Mouse (Mus musculus) gastrocnemius, postnatal 36 days (tissue): Measurements from ENCODE around the gene Tmco1. TPM values are rescaled to one million over a fixed set of nuclear protein-coding genes. Genes with fewer than 3 reads are reported as not detected.
"Not testable (repeated sequence)": the region's sequence is repeated elsewhere in the genome, so short reads cannot be mapped to it uniquely, and the experiment has no call there.

Experiments used
- DNase-seq, 2 experiments: peaks; one replicate each; pipeline ENCODE4 v3.0.0; 2022
- intact Hi-C: fragments of 180-260 bp; cut with DNase I; formaldehyde crosslinking; loops from one replicate; pipeline ENCODE4 v1.15.1; 2025
- total RNA-seq, 2 experiments: library from RNA; stranded (reverse); gene quantifications; 2 replicates each; pipeline ENCODE4 v1.2.3; 2021

Tmco1 gene
- total RNA-seq, 2 experiments from 2014 or later: 28.7 to 34.9 TPM

GRCm38 (mm10) chr1:167321691-167322090 lies 13.5 kb downstream of the Tmco1 start:
- DNase-seq: no peak
- intact Hi-C loops: no loop called here

- DNase-seq: no peak
- intact Hi-C loops: no loop called here
Observed at GRCm38 (mm10) chr1:167328776-167329175, 20.6 kb downstream of the Tmco1 start.

GRCm38 (mm10) chr1:167331106-167331505 lies 22.9 kb downstream of the Tmco1 start:
- intact Hi-C loops: no loop called here
- no peak for DNase-seq

- intact Hi-C loops: no loop called here
- DNase-seq: no peak
Observed at GRCm38 (mm10) chr1:167336398-167336797, 28.2 kb downstream of the Tmco1 start.

GRCm38 (mm10) chr1:167337463-167338095 lies 29.4 kb downstream of the Tmco1 start:
- intact Hi-C loops: loop anchor here (1.0 kb wide), 1 partner anchor 118 kb away; no protein-coding TSS in a partner anchor
- DNase-seq: peak; percentile 66 to 80

DNA sequence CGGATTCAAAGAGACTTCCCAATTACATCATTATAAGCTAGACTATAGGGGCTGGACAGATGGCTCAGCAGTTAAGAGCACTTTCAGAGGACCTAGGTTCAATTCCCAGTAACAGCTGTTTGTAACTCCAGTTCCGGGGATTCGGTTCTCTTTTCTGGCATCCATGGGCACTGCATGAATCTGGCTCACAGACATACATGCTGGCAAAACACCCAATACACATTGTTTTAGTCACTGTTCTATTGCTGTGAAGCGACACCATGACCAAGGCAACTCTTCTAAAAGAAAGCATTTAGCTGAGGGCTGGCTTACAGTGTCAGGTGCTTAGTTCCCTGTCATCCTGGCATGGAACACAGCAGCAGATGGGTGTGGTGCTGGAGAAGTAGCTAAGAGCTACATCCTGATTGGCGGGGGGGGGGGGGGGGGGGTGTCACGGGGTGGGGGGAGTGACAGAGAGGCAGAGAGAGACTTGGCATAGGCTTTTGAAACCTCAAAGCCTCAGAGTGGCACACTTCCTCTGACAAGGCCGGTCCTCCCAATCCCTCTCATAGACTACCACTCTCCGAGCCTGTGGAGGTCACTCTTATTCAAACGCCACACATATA lies 31.1 kb downstream of the Tmco1 start:
- intact Hi-C loops: no loop called here

GRCm38 (mm10) chr1:167340111-167340787 lies 32.1 kb downstream of the Tmco1 start:
- intact Hi-C loops: no loop called here
- no peak for DNase-seq

More for the DNA sequence above, 31.1 kb downstream of the Tmco1 start:
- no peak for DNase-seq

DNA sequence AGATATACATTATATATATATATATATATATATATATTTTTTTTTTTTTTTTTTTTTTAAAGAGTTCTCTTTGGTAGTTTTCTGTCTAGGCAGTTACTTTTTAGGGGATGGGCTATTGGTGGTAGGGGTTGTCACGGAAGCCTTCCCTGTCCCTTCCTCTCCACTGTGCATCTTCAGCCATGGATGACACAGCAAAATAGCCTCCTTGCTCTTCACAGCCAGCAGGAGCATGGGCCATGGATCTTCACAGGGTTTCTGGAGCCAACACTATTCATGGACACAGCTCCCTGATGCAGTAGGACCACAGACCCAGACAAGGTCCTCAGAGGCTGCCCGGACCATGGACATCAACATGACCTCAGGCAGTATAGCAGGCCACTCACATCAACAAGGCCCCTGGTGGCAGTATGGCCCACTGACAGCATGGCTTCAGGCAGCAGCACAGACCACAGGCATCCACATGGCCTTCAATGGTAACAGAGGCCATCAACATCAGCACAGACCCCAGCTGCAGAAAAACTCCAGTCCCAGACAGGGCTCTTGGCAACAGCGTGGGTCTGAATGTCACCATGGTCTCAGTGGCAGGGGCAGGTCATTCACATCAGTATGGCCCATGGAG lies 32.8 kb downstream of the Tmco1 start:
- DNase-seq: no peak
- intact Hi-C loops: no loop called here

GRCm38 (mm10) chr1:167342831-167343230 lies 34.7 kb downstream of the Tmco1 start:
- no peak for DNase-seq
- intact Hi-C loops: no loop called here

DNA sequence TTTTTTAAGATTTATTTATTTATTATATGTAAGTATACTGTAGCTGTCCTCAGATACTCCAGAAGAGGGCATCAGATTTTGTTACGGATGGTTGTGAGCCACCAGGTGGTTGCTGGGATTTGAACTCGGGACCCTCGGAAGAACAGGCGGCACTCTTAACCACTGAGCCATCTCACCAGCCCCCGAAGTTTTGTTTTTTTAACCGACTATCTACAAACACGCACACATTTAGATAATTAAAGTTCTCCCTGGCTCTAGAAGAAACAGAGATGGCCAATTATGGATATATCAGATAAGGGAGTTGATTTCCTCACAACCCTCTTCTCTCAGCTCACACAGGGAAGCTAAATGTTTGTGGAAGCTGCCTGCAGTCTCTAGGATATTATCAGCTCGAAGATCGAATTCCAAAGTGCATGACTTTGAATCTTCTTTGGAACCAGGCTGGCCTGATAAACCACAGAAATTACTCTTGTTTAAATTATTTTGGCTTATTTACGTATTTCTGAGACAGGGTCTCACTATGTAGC lies 37.9 kb downstream of the Tmco1 start:
- DNase-seq, intact Hi-C loops: not testable (repeated sequence)

DNA sequence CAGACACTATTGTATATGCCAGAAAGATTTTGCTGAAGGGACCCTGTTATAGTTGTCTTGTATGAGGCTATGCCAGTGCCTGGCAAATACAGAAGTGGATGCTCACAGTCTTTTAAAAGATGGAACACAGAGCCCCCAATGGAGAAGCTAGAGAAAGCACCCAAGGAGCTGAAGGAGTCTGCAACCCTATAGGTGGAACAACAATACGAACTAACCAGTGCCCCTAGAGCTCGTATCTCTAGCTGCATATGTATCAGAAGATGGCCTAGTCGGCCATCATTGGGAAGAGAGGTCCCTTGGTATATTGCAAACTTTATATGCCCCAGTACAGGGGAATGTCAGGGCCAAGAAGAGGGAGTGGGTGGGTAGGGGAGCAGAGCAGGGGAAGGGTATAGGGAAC lies 41.0 kb downstream of the Tmco1 start:
- DNase-seq, intact Hi-C loops: not testable (repeated sequence)

DNA sequence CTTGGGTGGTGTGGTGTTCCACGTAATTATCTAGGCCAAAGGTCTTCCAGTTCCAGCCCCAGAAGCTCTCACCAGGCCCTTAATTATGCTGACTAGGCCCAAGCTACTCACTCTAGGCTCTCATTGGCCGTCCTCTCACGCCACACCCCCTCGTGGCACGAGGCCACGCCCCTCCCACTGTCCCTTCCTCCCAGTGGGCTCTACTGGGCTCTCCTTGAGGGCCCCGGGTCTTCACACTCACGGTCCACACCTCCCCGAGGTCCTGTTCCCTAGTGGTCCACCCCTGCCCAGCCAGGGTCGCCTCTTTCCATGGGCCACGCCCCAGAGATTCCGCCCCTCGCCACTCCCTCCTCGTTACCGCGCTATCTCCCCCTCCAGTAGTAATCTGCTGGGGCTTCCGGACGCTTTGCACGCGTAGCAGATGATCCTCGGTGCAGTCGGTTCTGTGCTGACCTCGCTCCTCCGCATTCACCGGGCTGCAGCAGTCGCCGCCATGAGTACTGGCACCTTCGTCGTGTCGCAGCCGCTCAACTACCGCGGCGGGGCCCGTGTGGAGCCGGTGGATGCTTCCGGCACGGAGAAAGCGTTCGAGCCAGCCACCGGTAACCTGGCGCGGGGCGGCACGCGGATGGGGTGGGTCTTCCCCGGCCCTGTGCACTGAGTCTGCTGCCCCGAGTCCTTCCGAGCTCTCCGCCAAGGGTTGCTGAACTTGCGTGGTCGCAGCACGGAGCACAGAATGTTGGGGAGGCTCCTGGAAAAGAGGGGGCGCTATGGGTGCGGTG lies 41.8 kb downstream of the Tmco1 start, which contains the start of gene Aldh9a1:
TSS of gene Aldh9a1 (plus strand) at position 177 of the 782 bp plus-strand sequence.
- intact Hi-C loops: no loop called here
- DNase-seq: peak; percentile 85 to 94

DNA sequence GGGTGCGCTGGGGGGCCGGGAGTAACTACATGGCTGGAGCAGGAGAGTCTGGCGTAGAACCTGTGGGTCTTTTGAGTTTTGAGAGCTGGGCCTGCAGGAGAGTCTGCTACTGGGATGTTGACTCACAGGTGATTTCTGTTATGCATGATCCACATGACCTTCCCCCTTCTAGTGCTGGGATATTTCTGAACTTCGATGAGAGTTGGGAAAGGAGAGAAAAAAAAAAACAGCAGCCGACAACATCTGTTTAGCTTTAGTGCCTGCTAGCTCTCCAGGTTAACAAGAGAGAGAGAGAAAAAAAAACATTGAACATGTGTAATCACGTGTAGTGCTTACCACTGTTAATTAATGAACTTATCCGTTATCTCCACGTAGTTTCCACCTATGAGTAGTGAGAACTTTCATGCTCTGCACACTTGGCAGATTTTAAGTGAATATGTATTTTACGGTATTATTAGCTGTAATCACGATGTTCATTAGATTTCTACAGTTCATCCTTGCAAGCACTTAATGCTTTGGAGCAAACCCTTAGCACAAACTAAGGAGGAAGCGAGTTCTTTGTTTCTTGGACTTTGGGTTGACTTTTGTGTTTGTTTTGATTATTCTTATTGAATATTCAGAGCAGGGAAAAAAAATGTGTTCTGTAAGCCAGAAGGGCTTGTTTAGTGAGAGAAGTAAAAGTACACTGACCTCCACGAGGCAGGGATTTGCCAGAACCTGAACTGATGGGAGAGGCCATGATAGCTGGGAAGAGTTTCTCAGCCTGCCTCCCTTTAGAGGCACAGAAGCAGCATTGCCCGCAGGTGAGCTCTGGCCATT lies 42.6 kb downstream of the Tmco1 start:
- DNase-seq: no peak
- intact Hi-C loops: no loop called here

- no peak for DNase-seq
- intact Hi-C loops: no loop called here
Observed at GRCm38 (mm10) chr1:167352403-167352802, 44.2 kb downstream of the Tmco1 start.

GRCm38 (mm10) chr1:167357387-167357786 lies 49.2 kb downstream of the Tmco1 start:
- intact Hi-C loops: no loop called here
- DNase-seq: no peak

GRCm38 (mm10) chr1:167358731-167359130 lies 50.6 kb downstream of the Tmco1 start:
- no peak for DNase-seq
- intact Hi-C loops: no loop called here

- DNase-seq: no peak
- intact Hi-C loops: no loop called here
Observed at GRCm38 (mm10) chr1:167360268-167360667, 52.1 kb downstream of the Tmco1 start.

DNA sequence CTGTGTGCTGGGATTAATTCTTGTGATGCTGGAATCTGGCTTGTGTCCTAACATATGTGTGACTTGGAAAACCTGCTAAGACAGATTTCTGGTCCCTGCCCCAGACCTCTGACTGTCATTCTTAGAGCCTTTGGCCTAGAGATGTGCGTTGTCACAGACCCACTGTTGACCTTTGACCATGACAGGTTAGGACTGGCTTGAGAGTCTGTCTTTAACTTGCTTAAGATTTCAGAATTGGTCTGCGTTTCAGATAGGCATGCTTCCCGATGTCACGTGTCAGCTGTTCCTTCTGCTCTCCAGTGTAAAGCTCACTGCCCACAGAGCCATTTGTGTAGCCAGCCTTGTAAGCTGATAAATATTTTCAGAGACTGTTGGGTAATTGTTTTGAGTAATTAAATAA lies 54.6 kb downstream of the Tmco1 start:
- intact Hi-C loops: no loop called here
- no peak for DNase-seq

DNA sequence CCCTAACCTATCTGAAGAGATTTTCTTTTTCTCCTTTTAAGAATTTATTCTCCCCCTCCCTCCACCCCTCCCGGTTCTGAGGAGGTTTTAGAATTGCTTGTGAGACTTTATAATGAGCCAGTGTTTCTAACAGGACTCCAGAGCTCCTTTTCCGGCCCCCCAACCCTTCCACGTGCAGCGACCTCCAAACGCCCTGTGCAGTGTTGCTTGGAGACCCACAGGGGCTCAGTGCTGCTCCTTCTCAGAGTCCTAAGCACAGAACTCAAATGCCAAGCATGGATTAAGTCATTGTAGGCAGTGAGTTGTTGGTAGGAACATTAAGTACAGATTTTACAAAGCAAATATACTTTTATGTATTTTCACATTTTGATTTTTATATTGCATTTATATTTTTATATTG lies 55.1 kb downstream of the Tmco1 start:
- intact Hi-C loops: no loop called here

More for the DNA sequence above, 55.1 kb downstream of the Tmco1 start:
- no peak for DNase-seq
